Mouse (Mus musculus) thymus, postnatal 14 days (tissue): ENCODE results near the gene Rnf224.
"Not testable (repeated sequence)": the region's sequence is repeated elsewhere in the genome, so short reads cannot be mapped to it uniquely, and the experiment has no call there.

Experiments
- DNase-seq: peaks from one replicate; pipeline ENCODE4 v3.0.0; 2021

Gene Rnf224

DNA sequence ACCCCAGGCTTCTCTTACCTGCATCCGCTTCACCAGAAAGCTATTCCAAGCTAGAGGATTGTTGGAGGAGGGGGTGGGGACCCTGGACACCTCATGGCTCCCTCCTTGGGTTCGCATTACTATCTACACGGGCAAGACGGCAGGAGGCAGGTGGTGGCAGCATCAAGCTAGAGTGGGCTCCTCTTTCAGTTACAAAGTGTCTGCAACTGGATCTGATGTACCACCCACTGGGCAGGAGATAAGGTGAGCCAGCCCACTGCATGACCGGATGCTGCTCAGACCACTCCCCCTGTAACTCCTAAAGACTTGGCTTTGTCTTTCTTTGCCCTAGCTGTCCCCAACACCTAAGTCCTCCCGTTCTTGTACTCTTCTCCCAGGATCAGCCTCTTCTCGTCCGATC is at the start of gene Rnf224:
Gene Rnf224 (minus strand): TSS at position 174 of the 400 bp plus-strand sequence.
- no peak for DNase-seq

DNA sequence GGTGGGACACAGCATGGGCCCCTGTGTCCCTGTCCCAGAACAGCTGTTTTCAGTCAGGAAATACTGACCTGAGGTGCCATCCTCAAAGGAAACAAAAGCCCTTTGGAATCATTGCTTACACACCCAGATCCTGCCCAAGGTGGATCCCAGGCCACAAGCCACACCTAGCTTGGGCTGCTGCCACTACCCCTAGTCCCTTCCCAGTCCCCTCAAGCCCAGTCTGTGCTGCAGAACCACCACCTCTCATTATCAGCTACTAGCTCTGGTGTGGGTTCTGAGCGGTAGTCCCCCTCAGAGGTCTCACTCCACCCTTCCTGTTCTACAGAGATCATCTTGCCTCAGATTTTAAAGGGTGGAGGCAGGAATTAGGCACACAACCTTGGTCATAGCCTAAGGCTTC is 49.7 kb upstream of the Rnf224 start:
- DNase-seq: no peak

DNA sequence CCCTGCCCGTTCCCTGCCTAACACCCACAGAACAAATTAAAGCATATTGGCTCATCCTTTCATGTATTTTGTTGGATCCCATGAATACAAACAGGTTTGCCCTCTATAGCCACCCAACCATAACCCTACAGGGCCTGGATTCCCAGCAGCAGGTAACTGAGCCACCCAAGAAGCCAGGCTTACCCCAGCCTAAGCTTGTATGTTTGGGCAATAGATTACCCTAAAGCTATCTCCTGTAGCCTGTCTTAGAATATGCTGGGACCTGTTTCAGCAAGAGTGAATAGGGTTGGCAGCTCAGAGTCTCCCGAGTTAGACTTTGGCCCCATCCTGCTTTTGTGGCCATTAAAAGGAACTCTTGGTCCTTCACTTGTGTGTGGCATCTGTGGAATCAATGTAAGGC is 49.0 kb upstream of the Rnf224 start:
- DNase-seq: no peak

DNA sequence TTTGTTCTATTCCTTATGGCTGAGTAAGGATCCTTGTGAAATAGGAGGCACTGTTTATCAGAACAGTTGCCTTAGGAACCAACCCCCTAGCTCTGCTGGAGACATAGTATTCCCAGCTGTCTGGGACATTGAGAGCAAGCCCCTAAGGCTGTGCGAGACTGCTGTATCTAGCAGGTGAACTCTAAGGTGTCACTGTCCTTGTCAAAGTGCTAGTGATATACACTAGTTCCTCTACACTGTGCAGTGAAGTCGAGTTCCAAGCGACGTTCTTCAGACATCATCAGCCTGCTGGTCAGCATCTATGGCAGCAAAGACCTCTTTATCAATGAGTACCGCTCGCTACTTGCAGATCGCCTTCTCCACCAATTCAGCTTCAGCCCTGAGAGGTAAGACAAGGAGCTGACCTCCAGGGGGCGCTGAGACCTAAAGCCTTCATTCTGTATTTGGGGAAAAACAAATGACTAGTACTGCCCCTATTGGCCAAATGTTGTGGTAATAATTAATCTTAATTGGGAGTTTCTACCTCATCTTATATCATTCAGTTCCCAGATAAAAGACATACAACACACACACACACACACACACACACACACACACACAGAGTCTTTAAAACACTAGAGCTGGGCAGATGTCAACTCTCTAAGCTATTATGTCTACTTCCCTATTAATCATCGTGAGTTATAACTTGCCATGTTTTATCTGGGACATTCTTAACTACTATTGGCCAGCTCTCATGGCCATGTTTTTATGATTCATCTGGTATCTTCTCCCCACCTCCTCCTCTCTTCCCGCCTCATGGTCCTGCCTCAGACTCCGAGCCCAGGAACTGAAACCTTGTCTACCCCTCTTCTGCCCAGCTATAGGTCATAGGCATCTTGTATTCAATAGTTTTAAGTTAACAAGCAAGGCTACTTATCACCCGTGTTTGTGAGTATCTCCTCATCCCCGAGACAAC is 42.6 kb upstream of the Rnf224 start:
- peak; percentile 76 for DNase-seq

DNA sequence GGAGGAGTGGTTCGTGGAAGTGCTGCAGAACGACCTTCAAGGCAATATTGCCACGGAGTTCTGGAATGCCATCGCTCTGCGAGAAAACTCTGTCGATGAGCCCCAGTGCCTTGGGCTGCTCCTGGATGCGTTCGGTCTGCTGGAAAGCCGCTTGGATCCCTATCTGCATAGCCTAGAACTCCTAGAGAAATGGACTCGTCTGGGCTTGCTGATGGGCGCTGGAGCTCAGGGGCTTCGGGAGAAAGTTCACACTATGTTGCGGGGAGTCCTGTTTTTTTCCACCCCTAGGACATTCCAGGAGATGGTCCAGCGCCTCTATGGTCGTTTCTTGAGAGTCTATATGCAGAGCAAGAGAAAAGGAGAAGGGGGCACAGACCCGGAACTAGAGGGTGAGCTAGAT is 36.4 kb upstream of the Rnf224 start:
- no peak for DNase-seq

DNA sequence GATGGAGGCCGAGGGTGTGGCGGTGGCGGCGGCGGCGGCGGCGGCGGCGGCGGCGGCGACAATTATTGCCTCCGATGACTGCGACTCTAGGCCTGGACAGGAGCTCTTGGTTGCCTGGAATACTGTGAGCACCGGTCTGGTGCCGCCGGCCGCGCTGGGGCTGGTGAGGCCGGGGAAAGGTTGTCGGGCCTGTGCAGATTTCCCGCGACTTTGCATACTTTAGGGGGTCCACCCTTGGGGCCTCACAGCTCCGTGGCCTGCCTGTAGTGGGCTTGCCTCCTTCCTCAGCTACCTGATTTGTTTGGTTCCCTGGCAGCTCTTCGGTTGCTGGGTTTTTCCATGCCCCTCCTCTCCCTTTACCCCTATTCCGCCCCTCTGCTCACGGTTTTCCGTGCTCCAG is 35.9 kb upstream of the Rnf224 start:
- no peak for DNase-seq

DNA sequence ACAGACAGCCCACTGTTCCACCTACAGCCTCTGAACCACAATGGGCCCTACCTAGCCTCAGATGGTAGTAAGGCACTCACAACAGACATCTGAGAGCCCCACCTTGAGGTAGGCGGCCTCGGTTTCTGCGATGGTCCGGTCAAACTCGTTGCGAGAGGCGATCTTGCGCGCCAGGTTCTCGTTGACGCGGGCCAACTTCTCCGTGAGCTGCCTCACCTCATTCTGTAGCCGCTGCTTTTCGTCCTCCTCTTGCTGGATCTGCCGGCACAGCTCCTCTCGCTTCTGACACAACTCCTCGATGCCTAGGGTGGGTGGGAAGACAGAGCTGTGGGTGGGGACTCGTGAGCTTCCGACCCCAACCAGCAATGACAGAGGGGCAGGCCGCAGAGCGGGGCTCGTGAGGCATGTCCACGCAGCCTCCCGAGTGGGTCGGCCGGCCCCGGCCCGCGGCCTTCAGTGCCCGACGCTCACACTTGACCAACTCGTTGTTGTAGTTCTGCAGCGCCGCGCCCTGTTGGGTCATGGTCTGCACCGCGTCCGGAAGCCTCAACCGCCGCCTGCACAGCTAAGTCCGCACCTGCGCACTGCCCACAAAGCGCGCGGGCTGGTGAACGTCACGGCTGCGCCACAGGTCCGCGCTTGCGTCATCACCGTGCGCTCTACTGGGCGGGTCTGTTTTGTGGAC is 35.4 kb upstream of the Rnf224 start, which contains the start of the genes Ssna1 and Anapc2:
Gene Ssna1 (minus strand): TSS at position 612 of the 685 bp plus-strand sequence.
Gene Anapc2 (plus strand): TSS at position 652 of the 685 bp plus-strand sequence.
- DNase-seq: peak; percentile 97

DNA sequence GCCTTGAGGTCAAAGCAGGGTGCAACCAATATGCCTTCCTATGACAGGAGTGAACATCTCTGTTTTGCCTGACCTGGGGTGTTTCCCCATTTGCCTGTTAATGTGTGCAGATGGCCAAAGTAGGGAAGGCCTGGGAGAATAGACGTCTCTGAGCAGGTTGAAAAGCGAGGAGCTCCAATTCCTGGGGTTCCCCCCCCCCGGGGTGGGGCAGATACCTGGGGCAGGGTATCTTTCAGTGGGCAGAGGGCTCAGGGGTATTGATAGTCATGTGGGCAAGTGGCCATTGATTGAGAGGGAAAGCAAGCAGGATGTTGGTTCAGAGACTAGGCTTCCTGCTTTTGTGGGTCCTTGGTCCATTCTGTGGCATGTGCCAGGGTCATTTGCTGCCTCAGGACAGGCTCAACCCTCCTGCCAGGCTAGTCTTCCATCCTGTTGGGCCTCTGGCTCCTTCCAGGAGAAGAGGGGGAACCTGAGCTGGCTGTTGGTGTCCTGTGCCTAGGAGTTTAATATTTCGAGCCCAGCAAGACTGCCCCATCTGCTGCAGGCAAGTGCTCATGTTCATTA is 31.2 kb upstream of the Rnf224 start:
- no peak for DNase-seq

DNA sequence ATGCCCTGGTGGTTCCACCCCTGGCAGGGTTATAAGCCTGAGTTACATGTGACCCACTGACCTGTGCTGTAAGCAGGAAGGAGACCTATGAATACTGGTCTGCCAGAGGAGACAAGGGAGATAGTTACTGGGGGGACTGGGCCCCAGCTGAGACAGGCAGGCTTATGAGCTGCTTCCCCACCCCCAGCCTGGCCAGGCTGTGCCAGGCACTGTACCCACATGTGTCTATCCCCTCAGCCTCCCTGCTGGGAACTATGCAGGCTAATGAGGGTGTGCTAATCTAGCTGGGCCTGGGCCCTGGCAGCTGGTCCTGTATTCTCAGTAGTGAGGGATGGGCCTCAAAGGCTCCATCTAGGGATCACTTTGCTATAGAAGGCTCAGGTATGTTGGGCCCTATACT is 30.7 kb upstream of the Rnf224 start:
- no peak for DNase-seq

DNA sequence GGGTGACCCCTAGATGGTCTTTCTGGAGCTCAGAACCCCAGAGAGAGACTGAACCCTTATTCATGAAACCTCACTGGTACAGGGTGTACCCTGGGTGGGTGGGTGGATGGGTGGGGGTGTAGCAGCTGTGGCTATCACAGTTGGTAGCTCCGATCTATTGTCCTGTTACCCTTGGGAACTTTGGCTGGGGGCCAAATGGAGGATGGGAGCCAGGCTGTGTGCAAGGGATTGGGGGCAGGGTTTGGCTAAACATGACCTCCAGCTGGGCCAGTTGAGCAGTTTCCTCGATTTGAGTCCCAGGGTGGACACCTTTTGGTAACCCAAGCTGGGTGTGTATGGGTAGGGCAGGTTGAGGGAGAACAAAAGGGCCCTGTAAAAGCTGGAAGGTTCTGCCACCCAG is 30.1 kb upstream of the Rnf224 start:
- DNase-seq: no peak

DNA sequence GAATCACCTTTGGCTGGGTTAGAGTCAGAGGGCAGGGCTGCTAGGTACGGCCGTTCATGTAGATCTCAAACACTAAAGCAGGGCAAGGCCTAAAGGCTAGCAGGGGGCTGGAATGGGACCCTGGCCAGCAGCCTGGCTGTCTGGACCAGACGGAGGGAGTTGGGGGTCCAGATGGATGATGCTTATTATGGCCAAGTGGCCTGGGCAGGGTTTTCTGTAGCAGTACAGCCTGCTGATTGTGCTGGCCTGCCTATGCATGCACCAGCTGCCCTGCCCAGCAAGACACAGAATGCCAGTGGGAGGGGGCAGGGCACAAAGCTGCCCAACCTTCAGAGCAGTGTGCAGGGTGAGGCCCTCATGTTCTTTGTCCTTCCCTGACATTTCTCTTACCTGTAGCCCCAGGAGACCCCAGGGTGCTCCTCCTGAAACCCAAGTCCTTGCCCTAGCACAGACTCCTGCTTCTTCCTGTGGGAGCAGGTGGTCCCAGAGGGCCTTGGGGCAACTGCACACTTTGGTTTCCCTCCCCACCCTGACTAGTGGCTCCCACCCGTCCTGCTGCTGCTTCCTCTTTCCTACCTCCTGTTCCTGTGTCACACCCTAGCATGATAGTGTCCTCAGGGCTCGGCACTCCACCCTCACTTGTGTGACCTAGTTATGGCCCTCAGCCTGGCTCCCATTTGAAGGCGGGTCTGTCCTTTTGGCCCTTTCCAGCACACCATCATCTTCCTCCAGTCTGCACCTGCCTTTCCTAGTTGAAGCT is 29.5 kb upstream of the Rnf224 start:
- no peak for DNase-seq

DNA sequence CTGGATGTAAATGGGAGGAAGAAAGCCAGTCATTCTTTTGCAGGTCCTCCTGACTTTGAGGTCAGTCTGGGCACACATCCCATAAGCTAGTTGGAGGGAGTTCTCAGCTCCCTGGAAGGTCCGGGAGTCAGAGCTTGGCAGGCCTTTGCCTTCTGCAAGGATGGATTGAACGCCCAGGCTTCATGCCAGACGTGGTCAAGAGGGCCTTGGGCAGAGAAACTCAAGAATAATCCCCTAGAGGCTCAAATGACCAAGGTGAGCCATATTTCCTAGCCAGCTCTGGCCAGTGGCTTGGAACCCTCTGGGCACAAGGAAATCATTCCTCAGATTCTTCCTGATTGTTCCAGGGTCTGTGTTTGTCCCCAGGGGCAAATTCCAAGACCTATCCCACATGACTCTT is 28.3 kb upstream of the Rnf224 start:
- DNase-seq: no peak

DNA sequence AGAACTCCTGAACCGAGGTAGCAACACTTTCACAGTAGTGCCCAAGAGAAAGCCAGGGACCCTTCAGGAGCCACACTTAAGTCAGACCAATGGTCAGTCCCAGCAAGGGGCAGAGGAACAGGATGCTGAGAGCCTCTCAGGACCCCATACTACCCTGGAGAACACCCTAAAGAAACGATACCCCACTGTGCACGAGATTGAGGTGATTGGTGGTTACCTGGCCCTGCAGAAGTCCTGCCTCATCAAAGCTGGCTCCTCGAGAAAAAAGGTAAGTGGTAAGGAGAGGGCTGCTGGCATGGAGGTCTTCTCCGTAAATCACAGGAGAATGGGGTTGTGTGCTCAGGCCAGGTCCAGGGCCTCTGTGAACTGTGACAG is 27.7 kb upstream of the Rnf224 start:
- DNase-seq: no peak

DNA sequence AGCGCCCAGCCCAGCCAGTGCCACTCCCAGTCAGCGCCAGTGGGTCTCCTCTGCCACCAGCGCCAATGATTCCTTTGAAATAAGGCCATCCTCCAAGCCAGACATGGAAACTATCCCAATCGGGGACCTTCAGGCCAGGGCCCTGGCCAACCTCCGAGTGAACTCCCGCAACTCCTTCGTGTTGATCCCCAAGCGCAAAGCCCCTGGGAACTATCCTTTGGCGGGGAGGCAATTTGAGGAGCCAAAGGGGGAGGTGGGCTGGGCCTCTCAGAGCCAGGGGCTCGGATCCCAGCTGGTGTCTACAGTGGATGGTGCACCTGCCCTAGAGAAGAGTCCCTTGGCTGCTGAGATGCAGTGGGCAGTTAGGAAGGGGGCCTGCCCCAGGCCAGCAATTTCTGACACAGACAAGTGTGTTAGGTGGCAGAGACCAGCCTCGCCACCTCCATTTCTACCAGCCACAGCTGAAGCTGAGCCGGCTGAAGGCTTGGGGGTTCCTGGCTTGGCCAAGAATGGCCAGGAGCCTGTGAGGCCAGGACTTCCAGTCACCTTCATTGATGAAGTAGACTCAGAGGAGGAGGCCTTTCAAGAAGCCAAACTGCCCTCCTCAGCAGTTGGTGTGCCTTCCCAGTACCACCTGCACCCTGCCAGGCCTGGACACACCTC is 27.2 kb upstream of the Rnf224 start:
- DNase-seq: no peak

DNA sequence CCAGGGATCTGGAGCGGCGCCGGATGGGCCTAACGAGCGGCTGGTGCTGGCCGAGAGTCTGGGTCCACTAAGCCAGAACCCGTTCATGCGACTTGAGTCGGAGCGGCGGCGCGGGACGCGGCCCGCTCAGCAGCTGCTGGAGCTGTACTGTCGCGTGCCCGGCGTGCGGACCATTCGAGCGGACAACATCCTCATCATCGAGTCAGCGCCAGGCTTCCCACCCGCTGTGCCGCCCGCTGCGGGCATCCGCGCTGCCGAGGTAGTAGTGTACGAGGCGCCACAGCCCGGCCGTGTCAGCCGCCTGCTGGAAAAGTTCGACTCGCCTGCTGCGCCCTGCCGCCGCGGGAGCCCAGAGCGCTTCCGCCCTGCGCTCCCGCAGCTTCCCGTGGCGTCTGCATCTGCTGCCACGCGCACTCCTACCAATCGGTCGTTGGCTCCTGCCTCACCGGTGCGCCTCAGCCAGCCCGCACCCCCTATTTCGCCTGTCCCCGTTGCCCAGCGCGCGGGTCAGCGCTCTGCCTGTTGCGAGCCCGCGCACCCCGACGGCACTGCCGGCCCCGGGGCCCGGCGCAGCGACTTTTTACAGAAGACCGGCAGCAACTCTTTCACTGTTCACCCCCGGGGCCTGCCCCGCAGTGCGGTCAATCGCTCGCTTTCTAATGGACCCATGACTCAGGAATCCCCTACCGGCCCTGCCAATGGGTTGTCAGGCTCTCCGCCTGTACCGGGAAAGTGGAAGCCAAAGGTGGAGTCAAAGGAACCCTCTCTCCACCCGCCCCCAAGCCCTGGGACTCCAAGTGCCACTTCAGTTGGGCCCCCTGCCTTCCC is 26.4 kb upstream of the Rnf224 start:
- peak; percentile 74 for DNase-seq

DNA sequence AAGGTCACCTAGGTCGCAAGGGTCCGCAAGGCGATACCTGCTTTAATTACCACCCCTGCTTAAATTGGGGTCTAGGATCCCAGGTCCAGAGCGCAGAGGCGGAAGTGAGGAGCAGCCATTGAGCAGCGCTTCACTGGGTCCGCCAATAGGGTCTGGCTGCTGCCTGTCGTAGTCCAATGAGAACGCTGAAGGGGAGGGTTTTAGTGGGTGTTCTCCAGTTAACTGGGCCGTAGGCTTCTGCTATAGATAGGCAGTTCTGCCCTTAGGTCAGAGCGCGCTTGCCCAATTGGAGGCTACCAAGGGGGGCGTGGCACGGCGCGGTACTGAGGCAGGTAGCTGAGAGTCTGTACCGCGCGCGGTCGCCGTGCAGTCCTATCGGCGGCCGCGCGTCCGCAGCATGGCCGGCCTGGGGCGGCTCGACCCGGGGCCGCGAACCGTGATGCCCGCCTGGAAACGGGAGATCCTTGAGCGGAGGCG is 25.7 kb upstream of the Rnf224 start, which contains the start of gene Tprn:
Gene Tprn (plus strand): TSS at position 328 of the 477 bp plus-strand sequence.
- peak; percentile 97 for DNase-seq

DNA sequence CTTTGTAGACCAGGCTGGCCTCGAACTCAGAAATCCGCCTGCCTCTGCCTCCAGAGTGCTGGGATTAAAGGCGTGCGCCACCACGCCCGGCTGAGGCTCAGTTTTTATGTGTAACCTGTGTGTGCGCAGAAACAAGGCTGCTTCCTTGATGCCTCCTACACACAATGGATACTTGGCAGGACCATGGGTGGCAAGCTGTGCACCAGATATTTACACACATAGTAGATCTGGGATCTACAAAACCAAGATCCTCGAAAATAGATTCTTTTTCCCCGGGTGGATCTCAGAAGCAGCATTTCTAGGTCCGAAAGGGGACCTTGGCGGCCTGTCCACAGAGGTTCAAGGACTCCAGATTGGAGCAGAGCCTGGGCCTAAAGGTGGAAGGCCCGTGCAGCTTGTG is 25.3 kb upstream of the Rnf224 start:
- DNase-seq: no peak

DNA sequence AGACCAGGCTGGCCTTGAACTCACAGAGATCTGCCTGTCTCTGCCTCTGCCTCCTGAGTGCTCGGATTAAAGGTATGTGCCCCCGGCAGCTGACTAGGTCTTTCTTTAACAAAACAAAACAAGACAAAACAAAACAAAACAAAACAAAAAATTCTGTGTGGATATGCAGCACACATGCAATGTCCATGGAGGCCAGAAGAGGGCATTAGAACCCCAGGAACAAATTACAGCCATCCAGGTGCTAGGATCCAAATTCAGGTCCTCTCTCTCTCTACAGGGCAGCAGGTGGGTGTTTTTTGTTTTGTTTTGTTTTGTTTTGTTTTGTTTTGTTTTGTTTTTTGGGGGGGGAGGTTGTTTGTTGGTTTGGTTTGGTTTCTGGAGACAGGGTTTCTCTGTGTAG is 22.3 kb upstream of the Rnf224 start:
- DNase-seq: no peak

DNA sequence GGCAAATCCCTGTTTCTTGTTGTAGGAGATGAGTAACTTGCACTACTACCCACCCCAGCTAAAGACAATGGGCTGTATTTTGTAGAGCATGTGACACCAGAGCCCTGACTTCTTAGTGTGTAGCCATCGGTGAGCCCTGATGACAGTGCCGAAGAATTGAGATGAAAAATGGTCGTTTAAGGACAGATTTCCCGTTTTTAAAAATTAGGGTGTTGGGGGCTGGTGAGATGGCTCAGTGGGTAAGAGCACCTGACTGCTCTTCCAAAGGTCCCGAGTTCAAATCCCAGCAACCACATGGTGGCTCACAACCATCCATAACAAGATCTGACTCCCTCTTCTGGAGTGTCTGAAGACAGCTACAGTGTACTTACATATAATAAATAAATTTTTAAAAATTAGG is 20.7 kb upstream of the Rnf224 start:
- DNase-seq: not testable (repeated sequence)

DNA sequence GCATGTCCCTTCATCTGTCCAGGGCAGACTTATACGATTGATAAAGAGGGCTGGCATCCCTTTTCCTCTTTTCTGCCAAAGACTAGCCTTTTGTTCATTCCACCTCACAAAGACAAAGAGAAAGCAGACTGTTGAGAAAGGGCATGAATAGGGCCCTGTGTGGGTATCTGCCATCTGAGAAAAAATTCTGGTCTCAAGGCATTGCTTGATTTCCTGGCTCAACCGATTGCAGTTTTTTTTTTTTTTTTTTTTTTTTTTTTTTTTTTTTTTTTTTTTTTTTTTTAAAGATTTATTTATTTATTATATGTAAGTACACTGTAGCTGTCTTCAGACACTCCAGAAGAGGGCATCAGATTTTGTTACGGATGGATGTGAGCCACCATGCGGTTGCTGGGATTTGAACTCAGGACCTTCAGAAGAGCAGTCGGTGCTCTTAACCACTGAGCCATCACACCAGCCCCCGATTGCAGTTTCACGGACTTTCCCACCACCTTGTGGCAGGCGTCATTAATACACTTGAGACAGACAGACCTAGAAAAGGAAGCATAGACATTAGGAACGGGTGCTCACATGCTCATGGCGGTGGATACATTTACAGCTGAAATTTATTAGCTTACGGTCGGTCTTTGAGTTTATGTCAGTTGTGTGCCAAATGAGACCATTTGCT is 20.0 kb upstream of the Rnf224 start:
- peak; percentile 78 for DNase-seq
